Mouse (Mus musculus) lung, postnatal 0 days (tissue): ENCODE measurements around the gene Gtf2h2.

ENCODE experiments used
- CTCF ChIP-seq: IDR thresholded peaks from 2 replicates; pipeline ENCODE4 v1.5.1; 2016; ENCODE audit warnings: antibody characterized with exemption, mild to moderate bottlenecking
- EP300 ChIP-seq: IDR thresholded peaks from 2 replicates; pipeline ENCODE4 v1.6.1; 2016; ENCODE audit warnings: antibody characterized with exemption, mild to moderate bottlenecking, control low read depth

DNA sequence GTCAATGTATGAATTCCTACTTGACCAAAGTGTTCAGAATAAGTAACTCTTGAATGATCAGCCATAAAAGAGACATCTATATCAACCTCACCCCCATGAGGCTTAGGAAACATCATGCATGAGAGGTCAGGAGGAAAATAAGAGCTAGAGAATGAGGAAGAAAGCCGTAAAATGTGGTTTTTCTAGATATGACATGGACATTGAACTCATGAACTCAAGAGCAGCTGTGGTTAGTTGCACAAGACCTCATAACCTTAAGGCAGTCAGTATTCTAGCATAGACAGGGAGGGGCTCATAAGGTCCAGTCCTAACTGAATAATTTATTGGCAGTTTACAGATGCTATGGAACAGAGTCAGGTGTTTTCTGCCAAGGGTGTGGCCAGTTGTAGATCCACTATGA is 42.9 kb downstream of the Gtf2h2 start:
- TF ChIP-seq EP300 (no peak), CTCF (no peak)
